Mouse (Mus musculus) lung, adult 10 weeks (tissue): ENCODE results near the gene Galns. TPM values are rescaled to one million over a fixed set of nuclear protein-coding genes. Genes with fewer than 3 reads are reported as not detected.

Source experiments
- polyA plus RNA-seq: library from polyadenylated mRNA; stranded (reverse); fragments of 350-450 nt; fragmentation: Illumina TruSeq; extraction: RNeasy Lipid Tissue Mini Kit (QIAGEN cat#74804); gene quantifications from one replicate; pipeline ENCODE4 v1.2.3, GENCODE M21; 2014; ENCODE audit warnings: low read depth, low replicate concordance; ENCODE audit not compliant: insufficient read depth

The Galns gene
- 6.9 TPM for polyA plus RNA-seq

GRCm38 (mm10) chr8:122611295-122612133 is at the start of gene Galns, which contains the start of gene Trappc2l:
TSS of gene Galns (minus strand) at chr8:122611463.
TSS of gene Trappc2l (plus strand) at chr8:122611640.

DNA sequence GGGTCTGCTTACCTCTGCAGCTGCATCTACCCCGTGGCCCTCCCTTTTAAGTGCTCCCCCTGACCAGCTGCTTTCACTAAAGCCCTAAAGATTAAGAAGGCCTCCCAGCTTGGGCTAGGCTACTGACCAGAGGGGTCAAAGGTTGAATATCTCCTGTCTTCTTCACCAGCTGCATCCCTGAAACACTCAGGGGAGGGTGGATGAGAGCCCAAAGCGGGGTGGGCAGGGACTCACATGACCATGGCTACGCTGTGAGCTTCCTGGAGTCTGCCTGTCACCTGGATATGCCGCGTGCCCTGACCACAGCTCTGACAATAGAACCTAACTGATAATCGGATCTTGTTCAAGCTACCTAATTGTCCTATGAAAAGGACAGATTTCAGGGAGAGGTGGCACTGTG is 11.5 kb upstream of the Galns start, which contains the start of gene Pabpn1l:
Pabpn1l (minus strand) TSS at position 13 of the 400 bp plus-strand sequence.

GRCm38 (mm10) chr8:122576648-122577022 is 34.6 kb downstream of the Galns start, which contains the start of gene Aprt:
TSS of gene Aprt (minus strand) at chr8:122576909.

DNA sequence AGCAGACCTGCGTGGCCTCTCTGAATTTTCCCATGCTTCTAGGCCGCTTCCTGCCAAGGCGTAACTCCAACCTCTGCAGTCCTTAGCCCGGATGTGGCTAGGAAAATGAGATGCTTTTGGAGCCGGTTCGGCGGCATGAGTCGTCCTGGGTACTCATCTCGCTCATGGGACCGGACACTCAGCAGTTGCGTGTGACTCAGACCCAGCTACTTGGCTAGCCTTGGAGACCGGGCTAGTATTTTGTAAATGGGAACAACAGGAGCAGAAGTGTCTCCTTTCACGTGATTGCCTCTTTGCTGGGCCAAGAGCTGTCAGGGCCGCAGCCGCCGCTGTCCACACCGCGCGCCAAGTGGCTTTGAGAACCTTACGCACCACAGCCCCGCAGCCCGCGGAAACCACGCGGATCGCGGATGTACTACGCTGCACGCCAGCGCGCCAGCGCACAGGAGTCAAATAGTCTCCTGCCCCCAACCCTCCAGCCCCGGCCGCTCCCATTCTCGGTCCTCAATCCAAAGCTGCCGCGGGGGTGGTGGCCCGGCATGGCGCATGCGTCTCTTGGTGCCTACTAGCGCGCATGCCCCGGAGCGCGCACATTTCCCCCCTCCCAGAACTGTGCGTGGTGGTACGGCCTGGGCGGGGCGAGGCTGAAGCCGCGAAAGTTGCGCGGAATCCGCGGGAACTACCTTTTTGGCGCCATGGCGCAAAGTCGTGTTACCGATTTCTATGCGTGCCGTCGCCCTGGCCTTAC is 43.7 kb downstream of the Galns start, which contains the start of gene Cdt1:
Cdt1 (plus strand) TSS at position 655 of the 748 bp plus-strand sequence.

DNA sequence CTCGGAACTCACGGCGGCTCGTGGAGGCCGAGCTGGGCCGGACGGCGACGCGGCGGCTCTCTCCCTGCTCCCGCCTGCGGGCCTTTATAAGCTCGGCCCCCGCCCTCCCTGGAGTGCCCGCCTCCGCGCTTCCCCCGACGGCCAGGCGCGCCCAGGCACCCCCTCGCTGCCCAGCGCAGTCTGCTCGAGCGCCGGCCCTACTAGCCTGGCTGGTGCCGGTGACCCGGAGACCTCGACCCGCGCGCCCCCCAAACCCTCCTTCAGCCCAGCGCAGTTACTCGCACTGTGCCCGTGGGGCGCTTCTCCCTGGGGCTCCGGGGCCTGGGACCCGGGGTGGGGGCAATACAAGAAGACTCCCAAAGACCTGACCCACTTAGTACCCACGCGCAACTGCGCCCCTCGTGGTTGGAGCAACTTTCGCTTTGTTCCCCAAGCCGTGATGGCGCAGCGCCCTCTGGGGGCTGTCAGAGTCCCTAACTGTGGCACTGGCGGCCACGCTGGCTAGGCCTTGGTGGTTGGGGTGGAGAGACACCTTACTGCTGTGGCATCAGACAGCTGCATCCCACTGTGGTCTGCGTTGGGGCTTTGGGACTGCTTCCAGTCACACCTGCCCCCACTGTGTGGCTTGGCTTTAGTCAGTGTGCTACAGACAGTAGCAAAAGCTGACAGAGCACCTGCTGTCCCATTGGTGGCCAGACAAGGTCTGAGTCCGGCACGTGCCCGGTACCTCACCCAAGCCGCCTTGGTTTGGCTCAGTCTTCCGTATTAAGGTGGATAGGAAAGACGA is 59.8 kb downstream of the Galns start, which contains the start of gene Piezo1:
Piezo1 (minus strand) TSS at position 65 of the 787 bp plus-strand sequence.

Other genes with a start within 250 kb of the Galns start
- 12.5 TPM for gene Zc3h18, start 234.9 kb downstream of the Galns start, polyA plus RNA-seq
- gene Il17c, start 189.4 kb downstream of the Galns start, polyA plus RNA-seq: not detected
- 309 TPM for gene Cyba, start 178.5 kb downstream of the Galns start, polyA plus RNA-seq
- 15.7 TPM for gene Mvd, start 168.0 kb downstream of the Galns start, polyA plus RNA-seq
- gene Snai3, start 150.7 kb downstream of the Galns start, polyA plus RNA-seq: 0.38 TPM
- 25.3 TPM for gene Rnf166, start 135.4 kb downstream of the Galns start, polyA plus RNA-seq
- 12.7 TPM for gene Ctu2, start 135.3 kb downstream of the Galns start, polyA plus RNA-seq
- gene Piezo1, start 60.1 kb downstream of the Galns start, polyA plus RNA-seq: 35.9 TPM
- 5.7 TPM for gene Cdt1, start 43.4 kb downstream of the Galns start, polyA plus RNA-seq
- gene Aprt, start 34.6 kb downstream of the Galns start, polyA plus RNA-seq: 101 TPM
- 63.9 TPM for gene Trappc2l, start 177 bp upstream of the Galns start, polyA plus RNA-seq
- 0.21 TPM for gene Pabpn1l, start 11.3 kb upstream of the Galns start, polyA plus RNA-seq
- gene Cbfa2t3, start 87.6 kb upstream of the Galns start, polyA plus RNA-seq: 11.2 TPM
- gene Acsf3, start 164.0 kb upstream of the Galns start, polyA plus RNA-seq: 9.4 TPM
- gene Cdh15, start 236.5 kb upstream of the Galns start, polyA plus RNA-seq: not detected